Mouse (Mus musculus) lung, adult 2 months (tissue): ENCODE data around the gene Mrnip. TPM values are rescaled to one million over a fixed set of nuclear protein-coding genes. Genes with fewer than 3 reads are reported as not detected.

Source experiments
- DNase-seq: peaks from one replicate; pipeline ENCODE4 v3.0.0; 2022
- H3K4me1 ChIP-seq: fragments of 200-500 bp; 2 replicates; pipeline ENCODE4 v1.6.1; 2011; ENCODE audit warnings: low read length; ENCODE audit not compliant: control insufficient read depth, insufficient read depth
- H3K4me3 ChIP-seq: fragments of 200-500 bp; replicated peaks from 2 replicates; pipeline ENCODE3; 2011; ENCODE audit warnings: low read depth, mild to moderate bottlenecking, control low read depth, low read length; ENCODE audit errors: extremely low read depth
- CTCF ChIP-seq: fragments of 200-500 bp; IDR thresholded peaks from 2 replicates; pipeline ENCODE4 v1.5.1; 2011; ENCODE audit warnings: mild to moderate bottlenecking, low read length, control low read depth; ENCODE audit not compliant: insufficient read depth
- POLR2A ChIP-seq: fragments of 200-500 bp; IDR thresholded peaks from 2 replicates; pipeline ENCODE4 v1.6.1; 2011; ENCODE audit warnings: low read depth, mild to moderate bottlenecking, control low read depth, low read length, borderline replicate concordance; ENCODE audit errors: extremely low read depth
- WGBS: fragments of 180-500 bp; shearing (Covaris S2); methylation state at CpG from one replicate; pipeline ENCODE4 v1.1.7; 2018; 5-methylcytosine and 5-hydroxymethylcytosine counted together
- polyA plus RNA-seq: library from polyadenylated mRNA; depleted of rRNA; stranded (reverse); fragments of >200 nt; gene quantifications from 2 replicates; pipeline ENCODE4 v1.2.3, GENCODE M21; 2012; rRNA removed

Gene Mrnip
- polyA plus RNA-seq, 1 experiment = 4.5 TPM

GRCm38 (mm10) chr11:50238821-50239791 is 64.9 kb downstream of the Mrnip start:
- TF ChIP-seq POLR2A = no peak
- TF ChIP-seq CTCF = no peak
- H3K4me3 ChIP-seq = no peak overlapping the region
- 88% methylated on average over 9 of the region's 9 CpGs for WGBS

DNA sequence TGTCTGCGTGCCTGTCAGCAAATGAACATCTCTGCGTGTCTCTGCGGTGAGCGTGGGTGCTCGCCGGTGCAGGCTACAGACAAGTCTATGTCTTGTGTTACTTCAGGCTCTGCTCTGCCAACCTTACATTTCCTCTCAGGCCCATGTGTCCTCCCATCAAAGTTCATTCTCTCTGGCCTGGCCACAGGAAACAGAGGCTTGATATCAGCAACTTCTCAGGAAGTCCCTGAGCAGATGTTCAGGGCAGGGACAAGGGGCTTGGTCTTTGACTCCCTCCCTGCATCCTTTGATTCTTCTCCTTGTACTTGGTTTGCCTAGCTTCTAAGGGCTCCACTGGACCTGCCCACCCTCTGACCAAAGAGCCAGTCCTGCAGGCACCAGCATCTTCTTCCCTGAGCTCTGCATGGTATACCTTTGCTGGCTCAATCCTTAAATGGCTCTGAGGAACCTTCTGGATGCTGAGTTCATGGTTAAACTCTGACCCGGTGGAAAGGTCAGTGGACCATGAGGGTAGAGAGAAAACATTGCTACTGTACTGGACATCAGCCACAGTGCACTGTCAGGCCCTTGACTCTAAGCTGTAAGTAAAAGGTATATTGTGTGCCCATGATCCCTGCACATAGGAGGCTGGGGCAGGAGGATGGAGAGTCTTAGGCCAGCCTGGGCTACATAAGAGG is 66.1 kb downstream of the Mrnip start:
- 54% methylated on average over 7 of the region's 7 CpGs for WGBS
- no peak for TF ChIP-seq CTCF
- TF ChIP-seq POLR2A = no peak
- DNase-seq = no peak
- Histone ChIP-seq H3K4me3 (no peak overlapping the region), H3K4me1 (peaks cover 6% of the 10 kb centered on the region)

More at GRCm38 (mm10) chr11:50238821-50239791, 64.9 kb downstream of the Mrnip start:
- DNase-seq = no peak
- peaks cover 6% of the 10 kb centered on the region for H3K4me1 ChIP-seq

- Histone ChIP-seq H3K4me3 (no peak overlapping the region), H3K4me1 (no peaks in the 10 kb centered on the region)
- no peak for TF ChIP-seq POLR2A
- TF ChIP-seq CTCF = no peak
- 63% methylated on average over 6 of the region's 6 CpGs for WGBS
- no peak for DNase-seq
These were observed 69.7 kb downstream of the Mrnip start for GRCm38 (mm10) chr11:50243926-50244325.

- Histone ChIP-seq H3K4me3 (no peak overlapping the region), H3K4me1 (no peaks in the 10 kb centered on the region)
- TF ChIP-seq CTCF (no peak), POLR2A (no peak)
- WGBS = 62% methylated on average over 5 of the region's 5 CpGs
- no peak for DNase-seq
These were observed 71.0 kb downstream of the Mrnip start for GRCm38 (mm10) chr11:50245269-50245668.

- no peak for DNase-seq
- WGBS = 77% methylated on average over 7 of the region's 7 CpGs
- Histone ChIP-seq H3K4me1 (no peaks in the 10 kb centered on the region), H3K4me3 (no peak overlapping the region)
- TF ChIP-seq POLR2A = no peak
- no peak for TF ChIP-seq CTCF
These were observed 74.4 kb downstream of the Mrnip start for GRCm38 (mm10) chr11:50248473-50249171.

Other genes starting within 250 kb of the Mrnip start
- 38.9 and 47.4 TPM in 2 replicates for gene Rnf130, start 149.1 kb upstream of the Mrnip start, polyA plus RNA-seq
- gene Tbc1d9b, start 43.0 kb upstream of the Mrnip start, polyA plus RNA-seq = 66.1 and 68.4 TPM in 2 replicates
- gene Sqstm1, start 36.4 kb downstream of the Mrnip start, polyA plus RNA-seq = 249 and 251 TPM in 2 replicates
- gene Mgat4b, start 36.4 kb downstream of the Mrnip start, polyA plus RNA-seq = 77.4 and 91.7 TPM in 2 replicates
- gene Ltc4s, start 64.2 kb downstream of the Mrnip start, polyA plus RNA-seq = 106 and 119 TPM in 2 replicates
- 19.5 and 22.5 TPM in 2 replicates for gene Maml1, start 117.9 kb downstream of the Mrnip start, polyA plus RNA-seq
- gene Canx, start 151.2 kb downstream of the Mrnip start, polyA plus RNA-seq = 38.3 and 62.3 TPM in 2 replicates
- 0.24 and 0.25 TPM in 2 replicates for gene Cby3, start 180.0 kb downstream of the Mrnip start, polyA plus RNA-seq
- gene Hnrnph1, start 202.5 kb downstream of the Mrnip start, polyA plus RNA-seq = 53.9 and 94.9 TPM in 2 replicates